Mouse (Mus musculus): ENCODE data around the gene Ptms.

GRCm38 (mm10) chr6:124967766-124968165 is 47.9 kb upstream of the Ptms start:
- TF ChIP-seq POLR2A (IDR thresholded peaks at IDR 0.05; ENCODE audit: control insufficient read depth, extremely low read depth, insufficient read depth, low read length, poor library complexity) = no peak
- TF ChIP-seq CTCF (IDR thresholded peaks at IDR 0.05; ENCODE audit: borderline replicate concordance, control insufficient read depth, extremely low read depth, insufficient read depth, low read length, poor library complexity) = no peak

Measured in thymus, adult 2 months (tissue).